Mouse (Mus musculus): ENCODE data around the gene Slc35c1.

- no peak for TF ChIP-seq POLR2A (IDR thresholded peaks at IDR 0.05; ENCODE audit: borderline replicate concordance, control insufficient read depth, low read depth, low read length)
- TF ChIP-seq CTCF (IDR thresholded peaks at IDR 0.05; ENCODE audit: control insufficient read depth, insufficient read depth, low read length), result no peak
Measured at GRCm38 (mm10) chr2:92451126-92451525, 9.2 kb downstream of the Slc35c1 start.

All from bone marrow, adult 2 months (tissue).